Mouse (Mus musculus) adipose tissue, adult 10 weeks (tissue): ENCODE measurements around the gene Mad2l1. TPM values are rescaled to one million over a fixed set of nuclear protein-coding genes. Genes with fewer than 3 reads are reported as not detected.

Experiments
- polyA plus RNA-seq: library from polyadenylated mRNA; stranded (reverse); fragments of 350-450 nt; fragmentation: Illumina TruSeq; extraction: RNeasy Lipid Tissue Mini Kit (QIAGEN cat#74804); gene quantifications from one replicate; pipeline ENCODE4 v1.2.3, GENCODE M21; 2014; ENCODE audit warnings: low read depth, low replicate concordance

The Mad2l1 gene
- 7.8 TPM for polyA plus RNA-seq

DNA sequence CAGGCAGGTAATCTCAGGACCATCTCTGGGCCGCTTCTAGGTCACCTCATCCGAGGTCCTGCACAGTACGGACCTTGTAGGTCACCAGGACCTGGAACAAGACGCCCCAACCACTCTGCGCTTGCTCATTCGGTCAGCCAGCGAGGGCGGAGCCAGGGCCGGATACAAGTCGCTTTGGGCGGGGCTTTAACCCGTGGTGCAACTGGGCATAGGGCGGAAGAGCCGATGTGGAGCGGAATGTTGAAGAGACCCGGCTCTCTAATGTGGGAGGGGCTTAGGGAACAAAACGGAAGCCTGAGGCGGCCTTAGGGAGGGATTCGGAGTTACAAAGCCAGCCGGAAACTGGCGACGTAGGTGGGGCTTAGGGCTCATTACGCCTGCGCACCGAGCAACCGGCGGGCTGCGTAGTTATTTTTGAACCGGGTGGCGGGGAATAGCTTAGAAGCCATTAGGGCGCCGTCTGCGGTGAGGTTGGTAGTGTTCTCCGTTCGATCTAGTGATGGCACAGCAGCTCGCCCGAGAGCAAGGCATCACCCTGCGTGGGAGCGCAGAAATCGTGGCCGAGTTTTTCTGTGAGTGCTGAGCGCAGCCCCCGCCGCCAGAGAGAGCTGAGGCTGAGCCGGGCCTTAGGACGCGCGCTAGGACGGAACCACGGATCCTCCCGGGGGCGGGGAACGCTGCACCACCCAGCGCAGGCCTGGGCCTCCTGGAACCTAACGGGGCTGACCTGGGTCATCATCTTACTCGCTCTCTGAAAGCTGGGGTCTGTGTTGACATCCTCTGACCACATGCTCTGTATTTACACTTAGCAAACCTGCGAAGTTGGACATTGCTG is at the start of gene Mad2l1:
TSS of gene Mad2l1 (plus strand) at position 363 of the 835 bp plus-strand sequence.

DNA sequence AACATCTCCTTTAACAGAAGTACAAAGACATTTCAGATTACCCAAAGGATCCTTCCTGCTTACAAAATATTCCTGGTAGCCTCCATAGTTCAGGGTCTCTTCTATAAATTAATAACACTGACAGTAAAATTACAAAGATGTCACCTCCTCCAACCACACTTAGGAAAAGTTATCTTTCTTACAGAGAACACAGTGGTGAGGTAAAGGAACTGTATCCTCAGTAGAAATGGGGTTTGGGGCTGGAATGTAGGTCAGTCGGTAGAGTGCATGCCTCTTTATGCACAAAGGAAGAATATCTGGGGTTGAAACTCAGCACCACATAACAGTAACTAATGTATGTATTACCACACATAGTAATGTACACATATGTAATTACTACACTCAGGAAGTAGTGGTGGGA is 24.8 kb downstream of the Mad2l1 start, which contains the start of gene Vmn1r32:
TSS of gene Vmn1r32 (minus strand) at position 101 of the 400 bp plus-strand sequence.

Other genes starting within 250 kb of the Mad2l1 start
- not detected for gene Vmn1r32, start 24.7 kb downstream of the Mad2l1 start, polyA plus RNA-seq
- not detected for gene Vmn1r33, start 82.9 kb downstream of the Mad2l1 start, polyA plus RNA-seq
- not detected for gene Vmn1r34, start 108.5 kb downstream of the Mad2l1 start, polyA plus RNA-seq
- gene Vmn1r35, start 150.5 kb downstream of the Mad2l1 start, polyA plus RNA-seq, result not detected
- not detected for gene Vmn1r36, start 183.8 kb downstream of the Mad2l1 start, polyA plus RNA-seq
- not detected for gene Vmn1r37, start 194.0 kb downstream of the Mad2l1 start, polyA plus RNA-seq
- not detected for gene Vmn1r38, start 247.2 kb downstream of the Mad2l1 start, polyA plus RNA-seq